Mouse (Mus musculus): Measurements from ENCODE around the gene Psg28.
"Not testable (repeated sequence)": the region's sequence is repeated elsewhere in the genome, so short reads cannot be mapped to it uniquely, and the experiment has no call there.

Psg28 gene

DNA sequence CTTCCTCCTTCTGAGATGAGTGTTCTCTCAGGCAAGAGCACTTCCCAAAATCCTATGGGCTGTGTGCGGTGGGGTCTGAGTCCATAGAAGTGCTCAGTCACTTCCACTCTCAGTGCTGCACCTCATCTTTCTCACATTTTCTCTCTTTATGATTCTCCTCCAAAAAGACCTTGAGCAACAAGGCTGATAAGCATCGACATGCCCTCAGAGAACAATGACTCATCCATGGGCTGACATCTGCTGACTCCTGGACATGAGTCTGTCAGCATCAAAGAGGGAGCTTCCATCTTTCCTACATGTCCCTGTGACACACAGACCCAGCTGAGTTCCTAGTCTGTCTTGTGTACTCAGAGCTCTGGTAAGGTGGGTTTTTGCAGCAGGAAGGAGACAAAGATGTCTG lies at the start of gene Psg28:
Psg28 (minus strand) TSS at position 101 of the 400 bp plus-strand sequence.
- DNase-seq (ENCODE audit: low spot score in 2 of 2) = not testable (repeated sequence)

DNA sequence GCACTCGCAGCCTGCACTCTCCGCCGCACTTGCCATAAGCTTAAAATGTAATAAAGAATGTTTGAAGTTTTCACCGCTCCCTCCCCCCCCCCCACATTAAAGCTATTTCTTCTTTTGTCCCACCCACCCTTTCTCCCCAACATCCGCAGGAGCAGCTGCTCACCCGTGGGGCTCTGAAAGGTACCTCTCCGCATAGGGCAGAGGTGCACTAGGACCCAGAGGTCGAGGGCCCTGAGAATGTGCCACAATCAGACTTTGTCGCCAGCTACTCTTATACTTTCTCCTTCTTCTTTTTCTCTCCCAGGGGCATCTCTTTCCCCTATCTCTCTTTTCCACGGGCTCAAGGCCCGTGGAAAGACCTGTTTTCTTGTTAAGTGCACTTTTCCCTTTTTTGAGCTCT lies 28.4 kb downstream of the Psg28 start:
- no peak for DNase-seq (ENCODE audit: low spot score in 2 of 2)

DNA sequence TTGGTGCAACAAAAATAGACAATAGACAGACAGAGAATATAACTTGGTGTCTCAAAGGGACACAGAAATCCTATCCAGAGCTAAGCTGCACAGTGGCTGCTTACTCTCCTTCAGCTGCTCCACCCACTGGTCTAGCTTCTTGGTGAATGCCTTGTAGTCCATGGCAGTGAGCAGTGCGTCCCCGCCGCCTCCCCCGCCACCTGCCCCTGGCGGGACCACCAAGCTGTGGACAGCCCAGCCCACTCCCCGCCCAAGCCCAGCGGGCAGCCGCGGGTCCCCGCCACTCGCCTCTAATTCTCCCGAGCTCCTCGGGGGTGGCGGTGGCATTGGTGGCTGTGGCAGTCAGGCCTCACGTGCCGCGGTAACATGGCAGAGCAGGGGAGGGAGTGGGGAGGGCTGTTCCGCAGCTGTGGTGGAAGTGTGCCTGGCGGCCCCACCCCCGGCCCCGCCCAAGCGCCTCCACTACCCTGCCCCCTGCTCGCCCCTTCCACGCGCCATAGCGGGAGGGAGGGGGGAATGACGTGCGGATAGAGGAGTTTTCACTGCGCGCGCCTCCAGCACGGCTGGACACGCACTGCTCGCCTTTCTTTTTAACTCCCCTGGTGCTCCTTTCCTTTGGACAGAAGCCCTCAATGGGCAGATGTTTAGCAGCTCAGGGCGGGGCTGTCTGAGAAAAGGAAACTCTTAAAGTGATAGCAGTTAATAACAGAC lies 29.2 kb downstream of the Psg28 start:
- DNase-seq (ENCODE audit: low spot score in 2 of 2) = no peak

DNA sequence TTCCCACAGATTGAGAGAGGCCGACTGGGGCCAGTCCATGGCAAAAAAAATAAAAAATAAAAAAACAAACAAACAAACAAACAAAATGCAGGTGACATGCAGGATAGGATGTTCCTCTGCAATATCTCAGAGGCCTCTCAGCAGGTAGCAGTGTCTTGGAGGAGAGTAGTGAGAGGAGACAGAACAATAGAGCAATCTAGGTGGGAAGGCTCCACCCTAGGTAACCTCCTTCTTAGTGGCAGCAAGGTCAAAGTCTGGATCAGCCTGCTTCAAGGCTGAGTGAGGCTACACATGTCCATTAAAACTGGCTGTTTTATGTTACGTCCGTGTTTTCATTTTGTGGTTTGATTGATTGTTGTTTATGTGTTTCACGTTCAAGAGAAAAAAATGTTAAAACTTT lies 40.4 kb downstream of the Psg28 start:
- DNase-seq (ENCODE audit: low spot score in 2 of 2) = not testable (repeated sequence)

DNA sequence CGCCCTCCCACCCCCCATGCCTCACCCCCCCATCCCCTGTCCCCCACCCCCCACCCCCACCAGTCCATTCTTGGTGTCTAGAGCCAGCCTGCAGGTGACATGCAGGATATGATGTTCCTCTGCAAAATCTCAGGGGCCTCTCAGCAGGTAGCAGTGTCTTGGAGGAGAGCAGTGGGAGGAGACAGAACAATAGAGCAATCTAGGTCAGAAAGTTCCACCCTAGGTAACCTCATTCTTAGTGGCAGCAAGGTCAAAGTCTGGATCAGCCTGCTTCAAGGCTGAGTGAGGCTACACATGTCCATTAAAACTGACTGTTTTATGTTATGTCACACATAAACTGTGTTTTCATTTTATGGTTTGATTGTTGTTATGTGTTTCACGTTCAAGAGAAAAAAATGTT lies 53.5 kb downstream of the Psg28 start:
- no peak for DNase-seq (ENCODE audit: low spot score in 2 of 2)
